Mouse (Mus musculus): Measurements from ENCODE around the gene Cltb. TPM values are rescaled to one million over a fixed set of nuclear protein-coding genes. Genes with fewer than 3 reads are reported as not detected.
A peak's percentile ranks its signal among the peaks of the same experiment; 100 is the strongest.

Gene Cltb
- polyA plus RNA-seq, 1 experiment, result 109 TPM

GRCm38 (mm10) chr13:54610613-54610971 lies 552 bp downstream of the Cltb start:
- TF ChIP-seq POLR2A (IDR thresholded peaks at IDR 0.05; ENCODE audit: borderline replicate concordance, extremely low read depth, insufficient read depth, insufficient read length, poor library complexity, severe bottlenecking) (no peak), CTCF (IDR thresholded peaks at IDR 0.05; ENCODE audit: borderline replicate concordance, extremely low read depth, insufficient read depth, insufficient read length) (no peak)
- peak; percentile 25 for DNase-seq (ENCODE audit: low read depth)

GRCm38 (mm10) chr13:54609301-54609700 lies 1.8 kb downstream of the Cltb start:
- no peak for DNase-seq (ENCODE audit: low read depth)
- no peak for TF ChIP-seq CTCF (IDR thresholded peaks at IDR 0.05; ENCODE audit: borderline replicate concordance, extremely low read depth, insufficient read depth, insufficient read length)
- TF ChIP-seq POLR2A (IDR thresholded peaks at IDR 0.05; ENCODE audit: borderline replicate concordance, extremely low read depth, insufficient read depth, insufficient read length, poor library complexity, severe bottlenecking), result no peak

GRCm38 (mm10) chr13:54608666-54609065 lies 2.5 kb downstream of the Cltb start:
- peak; percentile 45 for DNase-seq (ENCODE audit: low read depth)
- TF ChIP-seq CTCF (IDR thresholded peaks at IDR 0.05; ENCODE audit: borderline replicate concordance, extremely low read depth, insufficient read depth, insufficient read length), result no peak
- TF ChIP-seq POLR2A (IDR thresholded peaks at IDR 0.05; ENCODE audit: borderline replicate concordance, extremely low read depth, insufficient read depth, insufficient read length, poor library complexity, severe bottlenecking), result no peak

- TF ChIP-seq POLR2A (IDR thresholded peaks at IDR 0.05; ENCODE audit: borderline replicate concordance, extremely low read depth, insufficient read depth, insufficient read length, poor library complexity, severe bottlenecking) (no peak), CTCF (IDR thresholded peaks at IDR 0.05; ENCODE audit: borderline replicate concordance, extremely low read depth, insufficient read depth, insufficient read length) (no peak)
- no peak for DNase-seq (ENCODE audit: low read depth)
Observed at GRCm38 (mm10) chr13:54608002-54608401, 3.1 kb downstream of the Cltb start.

- DNase-seq (ENCODE audit: low read depth), result no peak
Observed at GRCm38 (mm10) chr13:54607204-54607603, 3.9 kb downstream of the Cltb start.

GRCm38 (mm10) chr13:54605426-54605825 lies 5.7 kb downstream of the Cltb start:
- DNase-seq (ENCODE audit: low read depth), result no peak
- no peak for TF ChIP-seq POLR2A (IDR thresholded peaks at IDR 0.05; ENCODE audit: borderline replicate concordance, extremely low read depth, insufficient read depth, insufficient read length, poor library complexity, severe bottlenecking)

More at GRCm38 (mm10) chr13:54607204-54607603, 3.9 kb downstream of the Cltb start:
- TF ChIP-seq CTCF (IDR thresholded peaks at IDR 0.05; ENCODE audit: borderline replicate concordance, extremely low read depth, insufficient read depth, insufficient read length), result no peak
- no peak for TF ChIP-seq POLR2A (IDR thresholded peaks at IDR 0.05; ENCODE audit: borderline replicate concordance, extremely low read depth, insufficient read depth, insufficient read length, poor library complexity, severe bottlenecking)

GRCm38 (mm10) chr13:54604221-54604620 lies 6.9 kb downstream of the Cltb start:
- TF ChIP-seq POLR2A (IDR thresholded peaks at IDR 0.05; ENCODE audit: borderline replicate concordance, extremely low read depth, insufficient read depth, insufficient read length, poor library complexity, severe bottlenecking) (no peak), CTCF (IDR thresholded peaks at IDR 0.05; ENCODE audit: borderline replicate concordance, extremely low read depth, insufficient read depth, insufficient read length) (no peak)
- DNase-seq (ENCODE audit: low read depth), result no peak

- DNase-seq (ENCODE audit: low read depth), result peak; percentile 25
- TF ChIP-seq CTCF (IDR thresholded peaks at IDR 0.05; ENCODE audit: borderline replicate concordance, extremely low read depth, insufficient read depth, insufficient read length), result peak; percentile 3; the same call in 1 of the 2 replicates
- TF ChIP-seq POLR2A (IDR thresholded peaks at IDR 0.05; ENCODE audit: borderline replicate concordance, extremely low read depth, insufficient read depth, insufficient read length, poor library complexity, severe bottlenecking), result no peak
Observed at GRCm38 (mm10) chr13:54603501-54603900, 7.6 kb downstream of the Cltb start.

- DNase-seq (ENCODE audit: low read depth), result no peak
- no peak for TF ChIP-seq CTCF (IDR thresholded peaks at IDR 0.05; ENCODE audit: borderline replicate concordance, extremely low read depth, insufficient read depth, insufficient read length)
- no peak for TF ChIP-seq POLR2A (IDR thresholded peaks at IDR 0.05; ENCODE audit: borderline replicate concordance, extremely low read depth, insufficient read depth, insufficient read length, poor library complexity, severe bottlenecking)
Observed at GRCm38 (mm10) chr13:54602639-54603111, 8.5 kb downstream of the Cltb start.

GRCm38 (mm10) chr13:54598622-54599143 lies 12.5 kb downstream of the Cltb start:
- DNase-seq (ENCODE audit: low read depth), result no peak
- TF ChIP-seq CTCF (IDR thresholded peaks at IDR 0.05; ENCODE audit: borderline replicate concordance, extremely low read depth, insufficient read depth, insufficient read length) (no peak), POLR2A (IDR thresholded peaks at IDR 0.05; ENCODE audit: borderline replicate concordance, extremely low read depth, insufficient read depth, insufficient read length, poor library complexity, severe bottlenecking) (no peak)

- DNase-seq (ENCODE audit: low read depth), result no peak
- TF ChIP-seq CTCF (IDR thresholded peaks at IDR 0.05; ENCODE audit: borderline replicate concordance, extremely low read depth, insufficient read depth, insufficient read length) (no peak), POLR2A (IDR thresholded peaks at IDR 0.05; ENCODE audit: borderline replicate concordance, extremely low read depth, insufficient read depth, insufficient read length, poor library complexity, severe bottlenecking) (no peak)
Observed at GRCm38 (mm10) chr13:54596870-54597269, 14.3 kb downstream of the Cltb start.

GRCm38 (mm10) chr13:54596107-54596690 lies 14.9 kb downstream of the Cltb start:
- TF ChIP-seq POLR2A (IDR thresholded peaks at IDR 0.05; ENCODE audit: borderline replicate concordance, extremely low read depth, insufficient read depth, insufficient read length, poor library complexity, severe bottlenecking) (no peak), CTCF (IDR thresholded peaks at IDR 0.05; ENCODE audit: borderline replicate concordance, extremely low read depth, insufficient read depth, insufficient read length) (no peak)
- peak; percentile 23 for DNase-seq (ENCODE audit: low read depth)

Measured in brain, embryonic 14.5 days (tissue).